Mouse (Mus musculus): ENCODE measurements around the gene Adgrv1. TPM values are rescaled to one million over a fixed set of nuclear protein-coding genes. Genes with fewer than 3 reads are reported as not detected.

Gene Adgrv1
- polyA plus RNA-seq, 1 experiment from 2014 or later: 35.7 TPM

GRCm38 (mm10) chr13:81208106-81208613 is 424.8 kb downstream of the Adgrv1 start:
- Histone ChIP-seq H3K4me1 (no peaks in the 10 kb centered on the region), H3K9me3 (replicated peaks) (no peaks in the 10 kb centered on the region), H3K4me2 (replicated peaks) (no peak overlapping the region), H3K27me3 (no peaks in the 10 kb centered on the region), H3K9ac (no peak overlapping the region), H3K4me3 (no peak overlapping the region), H3K27ac (no peak overlapping the region), H3K36me3 (no peaks in the 10 kb centered on the region)
- no peak for ATAC-seq (ENCODE audit: low FRiP score)
- 76% methylated on average over 1 of the region's 1 CpGs for WGBS

DNA sequence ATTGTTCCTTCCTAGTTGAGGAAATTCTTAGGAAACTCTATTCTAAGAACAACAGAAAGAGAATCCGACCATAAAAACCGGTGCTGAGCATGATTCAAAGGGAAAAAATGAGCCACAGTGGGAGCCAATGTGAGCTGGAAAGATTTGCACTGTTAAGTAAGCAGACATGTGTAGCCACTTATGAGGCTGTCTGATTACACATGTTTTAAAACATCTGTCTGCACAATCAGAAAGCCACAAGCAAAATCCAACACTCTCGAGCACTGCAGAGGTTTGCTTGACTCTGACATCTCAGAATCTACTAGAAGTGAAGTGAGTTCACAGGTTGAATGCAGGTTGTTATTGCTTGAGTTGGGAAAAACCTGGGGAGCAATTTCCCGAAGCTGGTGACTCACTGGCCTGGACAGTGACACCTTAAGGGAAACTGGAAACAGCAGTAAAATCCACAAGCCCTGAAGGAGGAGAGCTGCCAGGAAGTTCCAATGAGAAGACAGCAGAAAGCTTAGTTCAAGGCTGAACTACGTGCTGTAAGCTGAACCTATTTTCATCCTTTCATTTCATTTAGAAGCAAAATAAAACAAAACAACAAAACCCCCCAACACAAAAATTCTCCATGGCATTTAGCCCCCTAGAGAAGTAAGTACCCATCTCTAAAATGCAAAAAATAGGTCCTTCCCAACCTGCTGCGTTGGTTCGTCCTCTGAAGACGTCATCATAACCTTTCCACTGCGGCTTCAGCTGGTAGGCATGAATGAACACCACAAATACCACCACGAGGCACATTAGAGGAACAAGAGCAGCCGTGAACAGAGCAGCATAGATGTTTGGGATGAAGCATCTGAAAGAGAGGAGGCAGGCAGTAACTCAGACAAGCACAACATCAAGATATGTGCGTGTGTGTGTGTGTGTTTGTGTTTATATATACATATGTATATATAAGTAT is 450.7 kb downstream of the Adgrv1 start:
- Histone ChIP-seq H3K9me3 (replicated peaks) (no peaks in the 10 kb centered on the region), H3K27ac (no peak overlapping the region), H3K27me3 (no peaks in the 10 kb centered on the region), H3K4me3 (no peak overlapping the region), H3K4me2 (replicated peaks) (no peak overlapping the region), H3K36me3 (no peaks in the 10 kb centered on the region), H3K4me1 (no peaks in the 10 kb centered on the region), H3K9ac (no peak overlapping the region)
- no peak for ATAC-seq (ENCODE audit: low FRiP score)
- 82% methylated on average over 12 of the region's 12 CpGs for WGBS

- Histone ChIP-seq H3K4me1 (no peaks in the 10 kb centered on the region), H3K36me3 (no peaks in the 10 kb centered on the region), H3K9ac (no peak overlapping the region), H3K27ac (no peak overlapping the region), H3K27me3 (no peaks in the 10 kb centered on the region), H3K9me3 (replicated peaks) (no peaks in the 10 kb centered on the region), H3K4me2 (replicated peaks) (no peak overlapping the region), H3K4me3 (no peak overlapping the region)
- 76% methylated on average over 4 of the region's 4 CpGs for WGBS
- no peak for ATAC-seq (ENCODE audit: low FRiP score)
These were observed 451.5 kb downstream of the Adgrv1 start for GRCm38 (mm10) chr13:81181459-81181858.

DNA sequence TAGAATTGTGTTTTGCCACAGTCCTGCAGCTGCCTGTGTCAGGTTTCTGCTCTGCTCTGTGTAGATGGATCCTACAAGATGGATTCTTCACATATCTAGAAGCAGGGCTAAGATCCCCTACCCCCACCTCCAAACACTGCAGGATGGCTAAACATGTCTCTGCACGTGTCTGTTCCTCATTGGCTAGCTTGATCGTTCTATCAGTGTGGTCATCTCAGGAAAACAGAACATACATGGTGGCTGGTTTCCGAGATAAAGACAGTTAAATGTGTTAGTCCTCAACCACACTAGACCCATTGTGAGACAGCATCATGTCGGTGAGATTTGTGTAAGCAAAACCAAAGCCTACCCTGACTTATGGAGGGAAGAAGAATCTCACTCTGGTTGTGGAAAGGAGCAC is 456.1 kb downstream of the Adgrv1 start:
- H3K36me3 ChIP-seq: no peaks in the 10 kb centered on the region
- no peaks in the 10 kb centered on the region for H3K9me3 ChIP-seq (replicated peaks)
- ATAC-seq (ENCODE audit: low FRiP score): no peak
- no peaks in the 10 kb centered on the region for H3K27me3 ChIP-seq
- no peak overlapping the region for H3K4me2 ChIP-seq (replicated peaks)
- no peak overlapping the region for H3K27ac ChIP-seq
- no peaks in the 10 kb centered on the region for H3K4me1 ChIP-seq
- no peak overlapping the region for H3K9ac ChIP-seq
- H3K4me3 ChIP-seq: no peak overlapping the region
- 92% methylated on average over 4 of the region's 4 CpGs for WGBS

DNA sequence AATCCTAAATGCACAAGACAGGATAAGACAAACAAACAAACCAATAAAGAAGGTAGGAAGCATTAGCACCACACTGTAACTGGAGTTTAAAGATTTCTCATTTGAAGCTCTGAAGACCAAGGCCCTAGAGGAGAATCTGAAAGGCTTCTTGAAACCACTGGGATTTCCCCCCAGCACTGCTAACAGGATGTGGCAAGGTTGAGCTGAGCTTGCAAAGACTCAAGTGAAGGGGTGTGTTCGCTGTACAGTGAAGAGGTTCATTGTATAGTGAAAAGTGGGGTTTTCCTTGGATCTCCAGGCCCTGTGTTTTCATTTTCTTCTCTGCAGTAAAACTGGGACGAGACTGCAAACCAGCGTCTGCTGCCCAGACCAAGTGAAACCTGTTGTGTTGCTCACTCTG is 456.9 kb downstream of the Adgrv1 start:
- no peaks in the 10 kb centered on the region for H3K36me3 ChIP-seq
- H3K27me3 ChIP-seq: no peaks in the 10 kb centered on the region
- H3K9me3 ChIP-seq (replicated peaks): no peaks in the 10 kb centered on the region
- 88% methylated on average over 3 of the region's 3 CpGs for WGBS
- no peaks in the 10 kb centered on the region for H3K4me1 ChIP-seq
- no peak overlapping the region for H3K9ac ChIP-seq
- no peak overlapping the region for H3K27ac ChIP-seq
- ATAC-seq (ENCODE audit: low FRiP score): no peak
- no peak overlapping the region for H3K4me3 ChIP-seq
- H3K4me2 ChIP-seq (replicated peaks): no peak overlapping the region

DNA sequence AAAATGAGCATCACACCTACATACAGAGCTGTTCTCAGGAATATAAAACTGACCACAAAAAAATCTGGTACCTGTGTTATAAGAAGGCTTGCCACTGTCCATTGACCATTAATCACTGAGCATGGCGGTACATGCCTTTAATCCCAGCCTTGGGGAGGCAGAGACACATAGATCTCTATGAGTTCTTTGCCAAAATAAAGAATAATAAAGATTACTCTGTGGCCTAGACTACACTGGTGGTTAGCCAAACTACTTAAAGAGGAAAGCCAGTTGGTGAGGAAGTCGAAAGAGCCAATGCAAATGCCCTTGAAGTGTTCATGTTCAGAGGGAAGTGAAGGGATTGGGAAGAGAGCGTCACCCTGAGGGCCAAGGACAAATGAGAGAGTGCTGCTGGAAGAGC is 461.8 kb downstream of the Adgrv1 start:
- H3K4me3 ChIP-seq: no peak overlapping the region
- no peaks in the 10 kb centered on the region for H3K36me3 ChIP-seq
- H3K27me3 ChIP-seq: no peaks in the 10 kb centered on the region
- no peak for ATAC-seq (ENCODE audit: low FRiP score)
- H3K27ac ChIP-seq: no peak overlapping the region
- no peak overlapping the region for H3K4me2 ChIP-seq (replicated peaks)
- no peaks in the 10 kb centered on the region for H3K9me3 ChIP-seq (replicated peaks)
- 89% methylated on average over 3 of the region's 3 CpGs for WGBS
- H3K4me1 ChIP-seq: no peaks in the 10 kb centered on the region
- H3K9ac ChIP-seq: no peak overlapping the region

- no peak overlapping the region for H3K4me2 ChIP-seq (replicated peaks)
- no peak overlapping the region for H3K4me3 ChIP-seq
- no peaks in the 10 kb centered on the region for H3K27me3 ChIP-seq
- no peak for ATAC-seq (ENCODE audit: low FRiP score)
- no peak overlapping the region for H3K27ac ChIP-seq
- H3K4me1 ChIP-seq: no peaks in the 10 kb centered on the region
- WGBS: 88% methylated on average over 6 of the region's 6 CpGs
- no peaks in the 10 kb centered on the region for H3K9me3 ChIP-seq (replicated peaks)
- H3K9ac ChIP-seq: no peak overlapping the region
- H3K36me3 ChIP-seq: no peaks in the 10 kb centered on the region
These were observed 465.5 kb downstream of the Adgrv1 start for GRCm38 (mm10) chr13:81167450-81167849.

- 88% methylated on average over 2 of the region's 2 CpGs for WGBS
- no peak for ATAC-seq (ENCODE audit: low FRiP score)
- no peaks in the 10 kb centered on the region for H3K36me3 ChIP-seq
These were observed 473.1 kb downstream of the Adgrv1 start for GRCm38 (mm10) chr13:81159808-81160207.

DNA sequence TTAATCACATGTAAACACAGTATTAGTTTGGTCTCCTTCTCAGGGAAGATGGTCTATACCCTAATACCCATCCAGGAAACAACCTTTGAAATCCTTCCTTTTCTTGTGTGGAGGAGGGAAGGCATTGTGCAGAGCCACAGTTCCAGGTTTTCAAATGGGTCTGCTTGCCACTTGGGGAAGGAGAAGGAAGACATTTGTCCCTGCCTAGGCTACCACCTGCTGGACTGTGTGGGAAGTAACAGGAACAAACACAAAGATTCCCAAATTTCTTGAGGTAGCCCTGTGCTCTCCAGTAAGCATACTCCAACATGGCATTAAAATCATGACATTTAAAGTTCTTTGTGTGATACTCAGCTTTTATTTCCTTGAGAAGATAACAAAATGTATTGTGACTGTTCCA is 477.6 kb downstream of the Adgrv1 start:
- Histone ChIP-seq H3K27ac (no peak overlapping the region), H3K4me3 (no peak overlapping the region), H3K36me3 (0 out of 2 replicates have a peak, but pooled peaks cover 7% of the 10 kb centered on the region), H3K9ac (no peak overlapping the region), H3K9me3 (replicated peaks) (no peaks in the 10 kb centered on the region), H3K4me1 (no peaks in the 10 kb centered on the region), H3K4me2 (replicated peaks) (no peak overlapping the region), H3K27me3 (no peaks in the 10 kb centered on the region)
- ATAC-seq (ENCODE audit: low FRiP score): peak; percentile 58; the same call in 1 of the 2 replicates

More at GRCm38 (mm10) chr13:81159808-81160207, 473.1 kb downstream of the Adgrv1 start:
- H3K4me2 ChIP-seq (replicated peaks): no peak overlapping the region
- H3K27me3 ChIP-seq: no peaks in the 10 kb centered on the region
- no peak overlapping the region for H3K9ac ChIP-seq
- H3K4me1 ChIP-seq: no peaks in the 10 kb centered on the region
- H3K27ac ChIP-seq: no peak overlapping the region
- no peak overlapping the region for H3K4me3 ChIP-seq
- H3K9me3 ChIP-seq (replicated peaks): no peaks in the 10 kb centered on the region

GRCm38 (mm10) chr13:81144434-81144833 is 488.5 kb downstream of the Adgrv1 start:
- Histone ChIP-seq H3K4me1 (0 out of 2 replicates have a peak, but pooled peaks cover 3% of the 10 kb centered on the region), H3K4me3 (no peak overlapping the region), H3K27me3 (no peaks in the 10 kb centered on the region), H3K9me3 (replicated peaks) (no peaks in the 10 kb centered on the region), H3K9ac (no peak overlapping the region), H3K4me2 (replicated peaks) (no peak overlapping the region), H3K27ac (no peak overlapping the region), H3K36me3 (no peaks in the 10 kb centered on the region)
- ATAC-seq (ENCODE audit: low FRiP score): no peak
- 83% methylated on average over 1 of the region's 1 CpGs for WGBS

- ATAC-seq (ENCODE audit: low FRiP score): peak; percentile 73; the same call in 1 of the 2 replicates
- Histone ChIP-seq H3K4me3 (no peak overlapping the region), H3K27ac (no peak overlapping the region), H3K9me3 (replicated peaks) (no peaks in the 10 kb centered on the region), H3K9ac (no peak overlapping the region), H3K27me3 (no peaks in the 10 kb centered on the region), H3K4me2 (replicated peaks) (no peak overlapping the region), H3K4me1 (0 out of 2 replicates have a peak, but pooled peaks cover 3% of the 10 kb centered on the region), H3K36me3 (no peaks in the 10 kb centered on the region)
- 47% methylated on average over 6 of the region's 6 CpGs for WGBS
These were observed 490.6 kb downstream of the Adgrv1 start for GRCm38 (mm10) chr13:81142268-81142884.

DNA sequence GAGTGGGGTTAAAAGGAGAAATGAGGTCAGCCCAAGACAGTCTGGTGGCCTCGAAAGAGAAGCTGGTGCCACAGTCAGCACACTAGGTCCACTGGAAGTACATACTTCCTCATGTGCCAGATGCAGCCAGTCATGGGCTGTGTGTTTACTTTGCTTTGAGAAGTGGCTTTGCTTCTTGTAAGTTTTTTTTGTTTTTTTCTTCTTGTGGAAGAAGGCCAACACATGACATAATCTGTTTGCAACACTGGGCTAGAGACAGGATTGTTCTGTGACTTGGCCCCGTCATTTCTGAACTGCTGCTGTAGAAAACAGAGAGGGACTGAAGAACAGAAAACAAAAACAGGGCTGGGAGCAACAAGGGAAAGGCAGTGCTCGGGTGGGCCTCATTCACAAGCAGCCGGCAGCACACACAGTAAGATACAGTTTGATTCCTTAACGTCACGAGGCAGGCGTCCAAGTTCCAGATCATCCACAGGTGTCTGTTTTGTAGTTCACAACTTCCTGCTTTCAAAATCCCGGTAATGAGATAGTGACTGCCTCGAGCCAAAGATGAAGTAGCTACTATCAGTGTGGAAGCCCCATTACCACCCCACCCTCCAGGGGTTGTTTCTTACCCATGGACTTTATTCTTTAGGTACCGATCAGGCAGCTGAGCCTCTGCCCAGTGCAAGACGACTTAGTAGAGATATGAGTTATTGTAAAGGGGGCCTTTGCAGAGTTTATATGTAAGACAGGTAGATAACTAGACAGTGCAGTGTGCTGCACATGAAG is 496.1 kb downstream of the Adgrv1 start:
- Histone ChIP-seq H3K9me3 (replicated peaks) (no peaks in the 10 kb centered on the region), H3K4me2 (replicated peaks) (no peak overlapping the region), H3K27ac (no peak overlapping the region), H3K9ac (no peak overlapping the region), H3K36me3 (no peaks in the 10 kb centered on the region), H3K4me1 (no peaks in the 10 kb centered on the region; the same call in 1 of the 2 replicates), H3K27me3 (no peaks in the 10 kb centered on the region), H3K4me3 (no peak overlapping the region)
- WGBS: 83% methylated on average over 11 of the region's 11 CpGs
- no peak for ATAC-seq (ENCODE audit: low FRiP score)

Data from hindbrain, embryonic 12.5 days (tissue).